Mouse (Mus musculus): ENCODE measurements at regions not wholly inside any gene's neighbourhood (a gene's known extent, or its start where the extent isn't known, plus 50 kb on each side); places are given as distances from the start of the nearest gene placed in this dataset.

DNA sequence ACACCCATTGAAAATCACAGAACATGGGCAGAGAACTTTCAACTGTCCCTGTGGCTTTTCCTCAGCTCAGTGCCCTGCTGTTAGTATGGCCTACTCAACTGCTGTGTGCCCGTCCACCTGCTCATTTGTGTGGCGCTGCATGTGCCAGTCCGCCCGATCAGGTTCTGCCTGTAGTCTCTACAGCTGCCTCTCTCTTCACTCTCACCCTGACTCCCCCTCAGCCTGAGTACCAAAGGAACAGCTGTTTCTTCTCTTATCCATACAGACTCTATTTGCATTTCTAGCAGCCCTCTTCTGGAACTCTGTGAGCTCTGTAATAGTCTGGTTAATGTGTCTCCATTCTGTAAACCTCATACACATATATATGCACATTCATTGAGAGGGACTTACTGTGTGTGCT is 329.1 kb upstream of the Spred2 start:
- intact Hi-C loops (cut with DNase I), result no loop called here
- DNase-seq (ENCODE audit: extremely low spot score in 1 of 2, low spot score in 2 of 2), result no peak
- no peak overlapping the region for H3K4me3 ChIP-seq
- TF ChIP-seq CTCF (IDR thresholded peaks at IDR 0.05), result no peak
- no peak overlapping the region for H3K27ac ChIP-seq

DNA sequence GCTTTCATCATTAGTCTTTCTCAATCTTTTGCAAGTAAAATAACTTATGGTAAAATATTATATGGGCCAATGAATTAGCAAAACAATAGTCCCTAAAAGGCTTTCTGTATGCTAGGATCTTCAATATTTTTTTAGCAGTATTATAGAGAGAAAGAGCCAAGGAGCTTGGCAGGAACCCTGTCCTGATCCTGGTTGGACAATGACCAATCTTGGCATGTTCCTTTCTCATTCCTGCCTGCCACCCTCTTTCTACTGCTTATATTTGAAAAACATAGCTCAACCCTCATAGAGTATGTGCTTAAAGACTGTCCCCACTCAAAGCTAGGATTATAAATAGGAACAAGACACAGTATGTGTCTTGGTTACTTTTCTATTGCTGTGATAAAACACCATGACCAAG is 327.8 kb upstream of the Spred2 start:
- H3K27ac ChIP-seq, result no peak overlapping the region
- intact Hi-C loops (cut with DNase I), result no loop called here
- DNase-seq (ENCODE audit: extremely low spot score in 1 of 2, low spot score in 2 of 2), result no peak
- TF ChIP-seq CTCF (IDR thresholded peaks at IDR 0.05), result no peak
- no peak overlapping the region for H3K4me3 ChIP-seq

DNA sequence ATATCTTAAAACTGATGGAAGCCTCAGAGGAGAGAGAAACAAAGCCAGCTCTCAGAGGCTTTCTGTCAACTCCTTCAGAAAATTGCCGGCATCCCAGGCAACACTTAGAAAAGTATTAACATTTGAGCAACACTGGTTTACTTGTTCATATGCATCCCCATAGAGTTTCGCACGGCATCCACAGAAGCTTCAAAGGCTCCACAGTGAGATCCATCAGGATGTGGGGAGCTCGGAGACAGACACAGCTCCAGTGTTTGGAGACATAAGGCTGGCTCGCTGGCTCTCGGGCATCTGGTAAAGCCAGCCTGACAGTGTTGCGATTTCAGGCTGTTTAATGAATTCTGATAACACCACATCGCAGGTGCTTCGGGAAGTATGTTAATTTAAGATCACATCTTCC is 324.7 kb upstream of the Spred2 start:
- H3K27ac ChIP-seq, result no peak overlapping the region
- TF ChIP-seq CTCF (IDR thresholded peaks at IDR 0.05), result no peak

DNA sequence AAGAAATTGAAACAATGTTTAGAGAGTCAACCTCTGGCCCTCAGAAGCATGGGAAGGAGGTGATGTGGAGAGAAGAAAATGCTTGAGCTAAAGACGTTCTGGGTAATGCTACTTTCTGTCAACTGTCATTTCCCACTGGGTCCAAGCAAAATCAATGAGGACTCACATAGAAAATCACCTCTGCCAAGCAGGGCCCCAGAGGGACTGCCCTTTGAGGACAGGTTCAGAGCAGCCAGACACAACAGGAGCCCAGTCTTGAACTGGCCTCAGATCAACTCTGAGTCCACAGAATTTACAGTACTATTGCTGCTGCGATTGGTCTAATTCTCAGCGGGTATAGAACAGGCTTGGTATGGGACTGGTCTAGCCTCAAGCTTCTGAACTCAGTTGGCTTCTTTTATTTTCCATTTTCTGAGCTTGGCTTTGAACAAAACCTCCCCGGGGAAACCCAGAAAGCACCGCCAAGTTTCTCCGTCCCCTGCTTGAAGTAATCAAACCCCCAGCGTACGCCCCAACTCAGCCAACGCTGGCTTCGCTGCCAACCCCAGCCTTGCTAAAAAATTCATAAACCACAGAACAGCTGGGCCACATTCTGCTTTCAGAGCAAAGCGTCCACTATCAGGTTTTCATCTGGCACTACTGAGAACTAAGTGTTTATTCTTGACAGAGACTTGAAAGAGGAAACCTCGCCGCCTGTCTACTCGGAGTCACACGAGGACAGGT is 322.8 kb upstream of the Spred2 start:
- intact Hi-C loops (cut with DNase I), result no loop called here
- no peak overlapping the region for H3K27ac ChIP-seq
- H3K4me3 ChIP-seq, result no peak overlapping the region
- no peak for TF ChIP-seq CTCF (IDR thresholded peaks at IDR 0.05)
- no peak for DNase-seq (ENCODE audit: extremely low spot score in 1 of 2, low spot score in 2 of 2)

More for the DNA sequence above, 324.7 kb upstream of the Spred2 start:
- no peak overlapping the region for H3K4me3 ChIP-seq
- no peak for DNase-seq (ENCODE audit: extremely low spot score in 1 of 2, low spot score in 2 of 2)
- intact Hi-C loops (cut with DNase I), result no loop called here

DNA sequence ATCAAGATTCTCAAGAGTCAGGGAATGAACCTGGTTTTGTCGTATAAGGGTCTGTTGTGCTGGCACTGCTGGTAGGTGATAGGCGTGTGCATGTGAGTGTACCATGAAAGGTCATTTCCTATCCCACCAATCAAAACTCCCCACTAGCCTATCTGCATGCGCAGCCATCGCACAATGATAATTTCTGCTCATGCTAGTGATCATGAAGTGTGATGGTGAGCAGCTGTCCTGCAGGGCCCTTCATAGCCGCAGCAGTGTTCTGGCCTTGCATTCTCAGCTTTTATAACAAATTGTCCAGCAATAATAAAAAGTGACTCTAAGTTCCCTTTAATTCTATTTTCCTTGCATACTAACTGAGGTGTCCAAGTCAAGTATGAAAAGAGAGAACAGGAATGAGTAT is 321.7 kb upstream of the Spred2 start:
- Histone ChIP-seq H3K4me3 (no peak overlapping the region), H3K27ac (no peak overlapping the region)
- DNase-seq (ENCODE audit: extremely low spot score in 1 of 2, low spot score in 2 of 2), result no peak
- no peak for TF ChIP-seq CTCF (IDR thresholded peaks at IDR 0.05)
- intact Hi-C loops (cut with DNase I), result no loop called here

DNA sequence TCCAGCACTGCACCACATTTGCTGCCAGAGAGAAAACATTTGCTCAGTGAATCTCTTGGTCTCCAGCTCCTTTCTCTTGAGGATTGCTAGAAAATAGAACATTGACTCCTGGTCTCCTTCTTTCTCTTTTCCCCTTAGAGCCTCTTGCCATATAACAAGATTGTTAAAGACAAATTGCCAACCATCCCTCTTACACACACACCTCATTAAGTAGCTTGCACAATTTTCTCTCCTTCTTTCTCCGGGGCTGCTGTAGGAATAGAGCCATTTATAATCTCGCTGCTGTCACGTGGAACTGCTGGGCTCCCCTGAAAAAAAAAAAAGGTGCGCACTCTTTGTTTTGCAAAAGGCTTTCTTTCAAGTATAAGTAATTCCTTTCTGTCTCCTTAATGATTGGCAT is 318.6 kb upstream of the Spred2 start:
- TF ChIP-seq CTCF (IDR thresholded peaks at IDR 0.05), result no peak
- Histone ChIP-seq H3K27ac (no peak overlapping the region), H3K4me3 (no peak overlapping the region)
- DNase-seq (ENCODE audit: extremely low spot score in 1 of 2, low spot score in 2 of 2), result no peak
- intact Hi-C loops (cut with DNase I), result no loop called here

DNA sequence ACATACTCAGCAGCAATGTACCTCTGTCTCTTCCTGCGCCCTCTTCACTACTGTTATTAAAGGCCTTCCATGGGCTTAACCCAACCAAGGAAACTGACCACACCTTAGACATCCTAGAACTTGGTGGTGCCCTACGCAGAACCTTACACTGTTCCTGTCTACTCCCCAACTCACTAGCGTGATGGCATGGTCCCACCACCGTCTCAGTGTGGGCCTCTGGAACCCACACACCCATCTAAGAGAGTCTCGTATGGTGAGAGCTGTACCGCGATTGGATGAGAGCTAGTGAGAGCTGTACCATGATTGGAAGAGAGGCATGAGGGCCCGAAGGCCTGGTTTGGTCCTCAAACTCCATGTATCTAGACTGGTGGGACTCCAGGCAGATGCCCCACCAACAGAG is 317.2 kb upstream of the Spred2 start:
- Histone ChIP-seq H3K4me3 (no peak overlapping the region), H3K27ac (no peak overlapping the region)
- no peak for TF ChIP-seq CTCF (IDR thresholded peaks at IDR 0.05)
- no peak for DNase-seq (ENCODE audit: extremely low spot score in 1 of 2, low spot score in 2 of 2)
- intact Hi-C loops (cut with DNase I), result no loop called here

DNA sequence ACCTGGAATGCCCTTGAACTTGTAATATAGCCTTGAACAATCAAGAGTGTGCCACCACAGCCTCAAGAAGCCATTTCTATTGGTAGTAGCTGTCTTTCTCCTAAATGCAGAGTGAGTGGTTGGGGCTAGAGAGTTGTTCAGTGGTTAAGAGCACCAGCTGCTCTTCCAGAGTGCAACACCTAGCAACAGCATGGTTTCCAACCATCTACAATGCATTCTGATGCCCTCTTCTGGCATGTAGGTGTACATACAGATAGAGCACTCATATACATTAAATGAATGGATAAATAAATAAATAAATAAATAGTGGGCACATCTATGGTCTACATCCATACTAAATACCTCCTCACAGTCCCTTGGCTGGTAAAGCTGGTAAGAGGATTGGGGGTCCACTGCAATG is 316.2 kb upstream of the Spred2 start:
- TF ChIP-seq CTCF (IDR thresholded peaks at IDR 0.05), result no peak
- no peak for DNase-seq (ENCODE audit: extremely low spot score in 1 of 2, low spot score in 2 of 2)
- Histone ChIP-seq H3K27ac (no peak overlapping the region), H3K4me3 (no peak overlapping the region)
- intact Hi-C loops (cut with DNase I), result no loop called here

DNA sequence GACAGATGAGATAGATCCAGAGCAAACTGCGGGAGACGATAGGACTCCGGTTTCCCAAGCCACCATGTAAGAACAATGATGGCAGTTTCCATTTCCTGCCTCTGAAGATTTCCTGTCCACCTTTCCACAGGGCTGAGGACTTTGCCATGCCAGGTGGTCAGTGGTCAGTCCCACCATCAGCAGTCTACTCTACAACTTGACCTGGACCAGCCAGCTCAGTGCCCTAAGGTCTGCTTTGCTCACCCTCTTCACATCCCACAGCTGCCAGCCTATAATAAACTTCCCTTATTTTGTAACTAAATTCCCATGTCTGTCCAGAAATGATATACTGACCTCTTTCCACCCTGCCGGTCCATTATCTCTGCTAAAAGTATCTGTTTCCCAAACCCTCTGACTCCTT is 315.7 kb upstream of the Spred2 start:
- TF ChIP-seq CTCF (IDR thresholded peaks at IDR 0.05), result no peak
- H3K27ac ChIP-seq, result no peak overlapping the region
- no peak overlapping the region for H3K4me3 ChIP-seq
- intact Hi-C loops (cut with DNase I), result no loop called here
- no peak for DNase-seq (ENCODE audit: extremely low spot score in 1 of 2, low spot score in 2 of 2)

DNA sequence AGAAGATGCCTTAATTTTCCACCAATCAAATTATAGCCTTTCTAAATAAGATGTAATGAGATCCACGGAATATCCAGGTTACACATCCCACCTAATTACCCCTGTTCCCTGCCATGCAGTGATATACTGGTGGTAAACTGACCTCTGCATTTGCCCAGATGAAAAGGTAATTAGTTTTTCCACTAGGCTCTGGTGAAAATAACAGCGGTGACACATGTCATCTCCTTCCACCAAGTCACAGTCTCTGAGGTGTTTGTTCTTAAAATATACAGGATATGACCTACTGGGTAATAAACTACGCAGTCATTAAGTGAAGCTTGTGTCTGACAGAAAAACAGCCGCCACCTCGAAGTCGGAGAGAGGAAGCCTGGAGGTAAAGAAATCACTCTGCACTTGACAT is 313.6 kb upstream of the Spred2 start:
- no peak overlapping the region for H3K27ac ChIP-seq
- no peak for DNase-seq (ENCODE audit: extremely low spot score in 1 of 2, low spot score in 2 of 2)
- TF ChIP-seq CTCF (IDR thresholded peaks at IDR 0.05), result no peak
- intact Hi-C loops (cut with DNase I), result no loop called here
- H3K4me3 ChIP-seq, result no peak overlapping the region

DNA sequence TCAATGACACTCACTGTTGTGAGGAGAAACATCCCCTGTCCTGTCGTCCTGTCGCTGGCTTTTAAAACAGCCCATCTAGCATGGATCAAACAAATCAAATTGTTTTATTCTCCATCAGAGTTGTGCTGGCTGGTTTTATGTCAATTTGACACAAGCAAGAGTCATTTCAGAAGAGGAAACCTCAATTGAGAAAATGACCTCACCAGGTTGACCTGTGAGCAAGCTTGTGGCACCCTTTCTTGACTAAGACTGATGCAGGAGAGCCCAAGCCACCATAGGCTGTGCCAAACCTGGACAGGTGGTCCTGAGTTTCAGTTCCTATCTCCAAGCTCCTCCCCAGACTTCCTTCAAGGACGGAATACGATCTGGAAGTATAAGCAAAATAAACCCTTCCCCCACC is 313.0 kb upstream of the Spred2 start:
- intact Hi-C loops (cut with DNase I), result no loop called here
- Histone ChIP-seq H3K4me3 (no peak overlapping the region), H3K27ac (no peak overlapping the region)
- DNase-seq (ENCODE audit: extremely low spot score in 1 of 2, low spot score in 2 of 2), result no peak
- no peak for TF ChIP-seq CTCF (IDR thresholded peaks at IDR 0.05)

DNA sequence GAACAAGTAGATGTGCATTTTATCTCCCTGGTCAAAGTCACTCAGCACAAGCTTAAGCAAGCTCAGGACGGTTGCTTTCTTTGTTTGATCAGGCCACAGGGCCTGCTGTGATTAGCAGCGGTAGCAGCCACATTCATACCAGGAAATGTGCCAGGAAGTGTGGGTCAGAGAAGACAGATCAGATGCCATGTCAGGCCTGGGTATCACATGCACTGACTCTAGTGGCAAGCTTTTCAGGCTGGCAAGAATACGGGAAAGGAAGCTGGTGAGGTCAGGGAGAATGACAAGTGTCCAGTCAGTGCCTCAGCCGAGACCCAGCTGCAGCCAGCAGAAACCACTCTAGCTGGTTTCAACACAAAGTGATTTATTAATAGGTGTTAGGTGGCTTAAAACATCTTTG is 307.7 kb upstream of the Spred2 start:
- H3K4me3 ChIP-seq, result no peak overlapping the region
- H3K27ac ChIP-seq, result no peak overlapping the region
- intact Hi-C loops (cut with DNase I), result no loop called here
- TF ChIP-seq CTCF (IDR thresholded peaks at IDR 0.05), result no peak
- no peak for DNase-seq (ENCODE audit: extremely low spot score in 1 of 2, low spot score in 2 of 2)

DNA sequence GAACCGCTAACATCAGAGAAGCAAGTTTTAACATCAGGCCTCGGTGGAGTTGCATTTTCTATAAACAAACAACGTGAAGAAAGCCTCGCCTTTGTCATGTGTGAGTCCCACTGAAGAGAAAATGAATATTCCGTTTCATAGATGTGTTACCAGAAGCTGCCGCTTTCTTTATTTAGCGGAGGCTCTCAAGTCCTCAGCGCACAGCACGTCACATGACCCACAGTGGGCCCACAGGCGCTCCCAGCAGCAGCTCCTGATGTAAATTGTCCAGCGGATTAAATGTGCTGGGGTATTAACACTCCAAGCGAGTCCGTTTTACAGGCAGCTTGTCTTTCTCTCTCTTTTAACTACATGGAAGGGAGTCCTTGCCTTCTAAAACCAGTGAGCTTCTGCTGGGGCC is 304.7 kb upstream of the Spred2 start:
- intact Hi-C loops (cut with DNase I), result no loop called here
- TF ChIP-seq CTCF (IDR thresholded peaks at IDR 0.05), result no peak
- no peak for DNase-seq (ENCODE audit: extremely low spot score in 1 of 2, low spot score in 2 of 2)
- Histone ChIP-seq H3K4me3 (no peak overlapping the region), H3K27ac (no peak overlapping the region)
